Mouse (Mus musculus): ENCODE measurements around the gene Amdhd2. TPM values are rescaled to one million over a fixed set of nuclear protein-coding genes. Genes with fewer than 3 reads are reported as not detected.

Gene Amdhd2
- total and polyA plus RNA-seq, 3 experiments, result 0.64 TPM; not detected in 2

DNA sequence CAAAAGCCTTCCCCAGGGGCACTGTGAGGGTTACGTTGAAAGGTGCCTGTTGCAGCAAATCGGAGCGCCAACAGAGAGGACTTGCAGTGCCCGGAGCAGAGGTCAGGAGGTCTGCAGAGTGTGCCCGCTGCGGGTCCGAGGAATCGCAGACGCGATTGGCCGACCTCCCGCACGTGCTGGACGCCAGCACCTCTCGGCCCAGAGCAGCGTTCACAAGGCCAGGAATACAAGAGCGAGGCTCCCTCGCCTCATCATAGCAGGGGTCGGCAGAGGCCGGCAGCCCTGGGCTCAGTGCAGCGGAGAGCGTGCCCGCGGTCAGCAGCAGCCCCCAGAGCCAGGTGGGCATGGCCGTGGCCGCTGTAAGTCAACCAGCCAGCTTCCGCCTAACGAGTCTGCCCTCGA is 45.1 kb upstream of the Amdhd2 start:
- Histone ChIP-seq H3K9me3 (replicated peaks; ENCODE audit: low read length) (no peaks in the 10 kb centered on the region), H3K27me3 (replicated peaks) (peaks cover 2% of the 10 kb centered on the region), H3K4me2 (ENCODE audit: insufficient read depth, low read depth, poor library complexity, severe bottlenecking) (no peak overlapping the region), H3K4me1 (ENCODE audit: control insufficient read depth in 1 of 2, insufficient read depth in 2 of 2) (peaks cover 13 to 22% of the 10 kb centered on the region in 2 experiments), H3K27ac (ENCODE audit: insufficient read depth, low read depth) (no peak overlapping the region), H3K79me2 (replicated peaks; ENCODE audit: control insufficient read depth, extremely low read depth, insufficient read depth, poor library complexity, severe bottlenecking) (no peaks in the 10 kb centered on the region), H3K36me3 (replicated peaks in 1 of 2; ENCODE audit: control insufficient read depth in 1 of 2, insufficient read depth in 1 of 2, low read length in 1 of 2) (peaks cover 0 to 8% of the 10 kb centered on the region in 2 experiments), H3K4me3 (replicated peaks in 1 of 3; ENCODE audit: low read depth in 2 of 3, low read length in 2 of 3, poor library complexity in 1 of 3) (no peak overlapping the region), H3K9ac (ENCODE audit: insufficient read depth, low read depth) (no peak overlapping the region)
- in situ Hi-C loops (cut with MboI; ENCODE audit: low pct_ligation_motif_present, low pct_unique_long_range_greater_than_20kb, low sequenced_read_pairs), result no loop called here
- no peak for DNase-seq (ENCODE audit: extremely low read depth)
- dilution Hi-C loops (cut with MboI; ENCODE audit: extremely low pct_ligation_motif_present, extremely low pct_unique_long_range_greater_than_20kb, low sequenced_read_pairs), result no loop called here
- no peak for TF ChIP-seq IRF4 (IDR thresholded peaks at IDR 0.05; ENCODE audit: low read depth, low read length)
- TF ChIP-seq MXI1 (IDR thresholded peaks at IDR 0.05; ENCODE audit: low read depth, low read length), result no peak
- no peak for TF ChIP-seq BHLHE40 (IDR thresholded peaks at IDR 0.05; ENCODE audit: low read depth, low read length)
- TF ChIP-seq MAX (IDR thresholded peaks at IDR 0.05; ENCODE audit: low read length), result no peak
- TF ChIP-seq NELFE (IDR thresholded peaks at IDR 0.05; ENCODE audit: low read depth, low read length), result no peak
- no peak for TF ChIP-seq ELF1 (IDR thresholded peaks at IDR 0.05; ENCODE audit: low read depth, low read length)
- no peak for TF ChIP-seq UBTF (IDR thresholded peaks at IDR 0.05; ENCODE audit: low read depth, low read length)
- TF ChIP-seq NRF1 (IDR thresholded peaks at IDR 0.05; ENCODE audit: low read depth, low read length), result no peak
- TF ChIP-seq ETS1 (conservative IDR thresholded peaks at IDR 0.05; ENCODE audit: low read depth, low read length), result no peak
- no peak for TF ChIP-seq HCFC1 (IDR thresholded peaks at IDR 0.05; ENCODE audit: low read depth, low read length)
- TF ChIP-seq ZKSCAN1 (IDR thresholded peaks at IDR 0.05; ENCODE audit: borderline replicate concordance, low read depth, low read length), result no peak
- no peak for TF ChIP-seq TBP (conservative IDR thresholded peaks at IDR 0.05; ENCODE audit: low read depth, low read length)
- TF ChIP-seq SMC3 (IDR thresholded peaks at IDR 0.05; ENCODE audit: low read depth, low read length), result no peak
- TF ChIP-seq RAD21 (IDR thresholded peaks at IDR 0.05; ENCODE audit: low read depth, low read length), result no peak

GRCm38 (mm10) chr17:24207768-24208640 is 44.4 kb upstream of the Amdhd2 start:
- in situ Hi-C loops (cut with MboI; ENCODE audit: low pct_ligation_motif_present, low pct_unique_long_range_greater_than_20kb, low sequenced_read_pairs), result no loop called here
- H3K27ac ChIP-seq (ENCODE audit: insufficient read depth, low read depth), result no peak overlapping the region
- dilution Hi-C loops (cut with MboI; ENCODE audit: extremely low pct_ligation_motif_present, extremely low pct_unique_long_range_greater_than_20kb, low sequenced_read_pairs), result no loop called here
- no peaks in the 10 kb centered on the region for H3K79me2 ChIP-seq (replicated peaks; ENCODE audit: control insufficient read depth, extremely low read depth, insufficient read depth, poor library complexity, severe bottlenecking)
- peaks cover 0 to 8% of the 10 kb centered on the region in 2 experiments for H3K36me3 ChIP-seq (replicated peaks in 1 of 2; ENCODE audit: control insufficient read depth in 1 of 2, insufficient read depth in 1 of 2, low read length in 1 of 2)
- DNase-seq (ENCODE audit: extremely low read depth), result no peak
- H3K27me3 ChIP-seq (replicated peaks), result peaks cover 2% of the 10 kb centered on the region
- no peaks in the 10 kb centered on the region for H3K9me3 ChIP-seq (replicated peaks; ENCODE audit: low read length)
- H3K4me2 ChIP-seq (ENCODE audit: insufficient read depth, low read depth, poor library complexity, severe bottlenecking), result no peak overlapping the region
- peaks cover 13 to 27% of the 10 kb centered on the region in 2 experiments for H3K4me1 ChIP-seq (ENCODE audit: control insufficient read depth in 1 of 2, insufficient read depth in 2 of 2)
- H3K4me3 ChIP-seq (replicated peaks in 1 of 3; ENCODE audit: low read depth in 2 of 3, low read length in 2 of 3, poor library complexity in 1 of 3), result no peak overlapping the region
- TF ChIP-seq KAT2A (IDR thresholded peaks at IDR 0.05; ENCODE audit: insufficient replicate concordance, low read length) (no peak), IRF4 (IDR thresholded peaks at IDR 0.05; ENCODE audit: low read depth, low read length) (no peak), MXI1 (IDR thresholded peaks at IDR 0.05; ENCODE audit: low read depth, low read length) (no peak), ZC3H11A (IDR thresholded peaks at IDR 0.05; ENCODE audit: low read depth, low read length) (no peak), ZNF384 (IDR thresholded peaks at IDR 0.05; ENCODE audit: low read depth, low read length) (no peak), POLR2AphosphoS2 (IDR thresholded peaks at IDR 0.05; ENCODE audit: low read depth, low read length) (no peak), POLR2A (IDR thresholded peaks at IDR 0.05; ENCODE audit: low read depth, low read length) (no peak), JUN (IDR thresholded peaks at IDR 0.05; ENCODE audit: insufficient read depth, low read depth, low read length) (no peak), SMC3 (IDR thresholded peaks at IDR 0.05; ENCODE audit: low read depth, low read length) (no peak), RAD21 (IDR thresholded peaks at IDR 0.05; ENCODE audit: low read depth, low read length) (no peak), GABPA (IDR thresholded peaks at IDR 0.05; ENCODE audit: insufficient replicate concordance, low read depth, low read length) (no peak), USF2 (conservative IDR thresholded peaks at IDR 0.05; ENCODE audit: low read depth, low read length) (no peak), TBP (conservative IDR thresholded peaks at IDR 0.05; ENCODE audit: low read depth, low read length) (no peak), TCF12 (IDR thresholded peaks at IDR 0.05; ENCODE audit: low read depth, low read length) (no peak), NRF1 (IDR thresholded peaks at IDR 0.05; ENCODE audit: low read depth, low read length) (no peak)
- H3K9ac ChIP-seq (ENCODE audit: insufficient read depth, low read depth), result no peak overlapping the region
